Mouse (Mus musculus) kidney, postnatal 0 days (tissue): ENCODE results near the gene Pink1. TPM values are rescaled to one million over a fixed set of nuclear protein-coding genes. Genes with fewer than 3 reads are reported as not detected.

Source experiments
- ATAC-seq: fragments of 200-750 bp; cut with Nextera tagmentation; replicated peaks from 2 replicates; pipeline ENCODE4 v1.8.0; 2017; ENCODE audit warnings: low read depth, moderate number of reproducible peaks, moderate TSS enrichment, moderate library complexity; ENCODE audit not compliant: low FRiP score
- DNase-seq: peaks from one replicate; pipeline ENCODE4 v3.0.0-alpha.2; 2016; ENCODE audit warnings: low spot score
- H3K27ac ChIP-seq: fragments of 300-500 bp; sonication (generic); 2 replicates; pipeline ENCODE4 v1.5.1; 2014; ENCODE audit warnings: mild to moderate bottlenecking
- H3K27me3 ChIP-seq: fragments of 300-500 bp; sonication (generic); 2 replicates; pipeline ENCODE4 v1.6.1; 2014; ENCODE audit warnings: low read length, mixed read lengths; ENCODE audit not compliant: insufficient read depth
- H3K36me3 ChIP-seq: fragments of 300-500 bp; sonication (generic); 2 replicates; pipeline ENCODE4 v1.6.1; 2014; ENCODE audit warnings: low read length, mixed read lengths; ENCODE audit not compliant: insufficient read depth
- H3K4me1 ChIP-seq: fragments of 300-500 bp; sonication (generic); replicated peaks from 2 replicates; pipeline ENCODE4 v1.6.1; 2014; ENCODE audit warnings: antibody characterized with exemption, low read length, mixed read lengths; ENCODE audit not compliant: insufficient read depth
- H3K4me2 ChIP-seq: fragments of 300-500 bp; sonication (generic); 2 replicates; pipeline ENCODE4 v1.6.1; 2014; ENCODE audit warnings: mild to moderate bottlenecking, low read length, moderate library complexity, mixed read lengths
- H3K4me3 ChIP-seq: fragments of 300-500 bp; sonication (generic); replicated peaks from 2 replicates; pipeline ENCODE4 v1.5.1; 2014; ENCODE audit warnings: low read depth, low read length
- H3K9ac ChIP-seq: fragments of 300-500 bp; sonication (generic); 2 replicates; pipeline ENCODE4 v1.6.1; 2014; ENCODE audit warnings: low read depth, low read length
- H3K9me3 ChIP-seq: fragments of 300-500 bp; sonication (generic); replicated peaks from 2 replicates; pipeline ENCODE4 v1.6.1; 2016; ENCODE audit warnings: low read length, inconsistent platforms, mixed read lengths
- CTCF ChIP-seq: IDR thresholded peaks from 2 replicates; pipeline ENCODE4 v1.5.1; 2016; ENCODE audit warnings: antibody characterized with exemption, low read depth, mild to moderate bottlenecking, moderate library complexity
- WGBS: fragments of 180-500 bp; shearing (Covaris S2); extraction: QIAGEN DNeasy Blood & Tissue Kit; methylation state at CpG from one replicate; pipeline ENCODE4 v1.1.7; 2014; 5-methylcytosine and 5-hydroxymethylcytosine counted together
- polyA plus RNA-seq: library from polyadenylated mRNA; unstranded; fragments of >200 nt; fragmentation: Nextera tagmentation; extraction: Ambion mirVana; gene quantifications from 2 replicates; pipeline ENCODE4 v1.2.1, GENCODE M21; 2015

Gene Pink1
- polyA plus RNA-seq, 1 experiment from 2014 or later, result 139 TPM

DNA sequence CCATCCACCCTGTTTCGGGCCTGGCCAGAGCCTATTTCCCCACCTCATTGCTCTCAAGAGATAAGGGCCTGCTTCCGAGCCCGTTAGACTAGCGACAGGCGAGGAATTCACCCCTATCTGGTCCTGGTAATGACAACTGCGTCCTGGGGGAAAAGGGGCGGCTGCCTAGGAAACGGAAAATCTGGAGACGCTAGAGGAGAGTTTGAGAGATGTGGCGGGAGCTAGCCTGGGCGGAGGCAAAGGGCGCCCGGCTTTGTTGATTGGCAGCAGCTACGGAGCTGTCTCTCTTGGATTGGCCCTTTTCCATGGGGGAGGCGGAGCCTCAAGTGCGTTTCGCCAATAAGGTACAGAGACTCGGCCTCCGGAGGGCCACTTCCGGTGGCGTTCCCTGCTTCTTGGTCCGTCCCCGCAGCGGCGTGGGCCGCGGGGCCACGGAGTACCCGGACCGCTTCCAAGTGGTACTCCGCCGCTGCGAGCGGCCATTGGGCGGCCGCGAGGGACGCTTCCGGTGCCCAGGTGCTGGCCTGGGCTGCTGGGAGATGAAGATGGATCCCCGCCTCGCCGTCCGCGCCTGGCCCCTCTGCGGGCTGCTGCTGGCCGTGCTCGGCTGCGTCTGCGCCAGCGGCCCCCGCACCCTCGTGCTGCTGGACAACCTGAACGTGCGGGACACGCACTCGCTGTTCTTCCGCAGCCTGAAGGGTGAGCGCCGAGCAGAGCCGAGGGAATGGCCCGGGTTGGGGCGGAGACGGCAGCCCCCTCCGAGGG, 21.6 kb downstream of the Pink1 start, which contains the start of gene Ddost:
Ddost (plus strand) TSS at position 391 of the 765 bp plus-strand sequence.
- DNase-seq, result peak; percentile 99
- Histone ChIP-seq H3K36me3 (peaks cover 17% of the 10 kb centered on the region; the same call in 1 of the 2 replicates), H3K27me3 (no peaks in the 10 kb centered on the region), H3K4me3 (peak within 1 kb of the TSS; percentile 97), H3K9me3 (no peaks in the 10 kb centered on the region), H3K27ac (peak within 1 kb of the TSS; percentile 61), H3K9ac (peak within 1 kb of the TSS; percentile 90), H3K4me1 (peaks cover 12% of the 10 kb centered on the region), H3K4me2 (peak within 1 kb of the TSS; percentile 86)
- WGBS, result under 1% methylated on average over 64 of the region's 64 CpGs
- ATAC-seq, result peak; percentile 97
- TF ChIP-seq CTCF, result no peak

DNA sequence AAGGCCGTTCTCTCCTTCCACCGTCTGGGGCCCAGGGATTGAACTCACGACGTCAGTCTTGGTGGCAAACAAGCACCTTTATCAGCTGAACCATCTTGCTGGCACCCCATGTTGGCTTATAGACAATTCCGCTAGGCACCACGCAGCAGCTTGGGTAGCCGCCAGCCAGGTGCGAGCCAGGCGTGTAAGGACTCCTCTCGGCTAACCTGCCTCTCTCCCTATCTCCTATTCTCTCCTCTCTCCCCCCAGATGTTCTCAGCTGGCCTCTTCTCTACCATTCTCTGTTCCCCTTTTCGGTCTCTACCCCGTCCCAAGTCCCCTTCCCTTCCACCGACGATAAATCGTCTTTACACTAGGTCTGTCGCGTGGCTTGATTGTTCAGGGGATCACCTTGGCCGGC, 22.4 kb downstream of the Pink1 start:
- Histone ChIP-seq H3K4me2 (peak overlapping the region; percentile 60), H3K36me3 (0 out of 2 replicates have a peak, but pooled peaks cover 9% of the 10 kb centered on the region), H3K27ac (peak overlapping the region; percentile 9; the same call in 1 of the 2 replicates), H3K4me1 (peaks cover 12% of the 10 kb centered on the region), H3K9ac (peak overlapping the region; percentile 51), H3K27me3 (no peaks in the 10 kb centered on the region), H3K4me3 (peak overlapping the region; percentile 97), H3K9me3 (no peaks in the 10 kb centered on the region)
- no peak for TF ChIP-seq CTCF
- ATAC-seq (no peak), DNase-seq (no peak)
- WGBS, result 11% methylated on average over 18 of the region's 18 CpGs

DNA sequence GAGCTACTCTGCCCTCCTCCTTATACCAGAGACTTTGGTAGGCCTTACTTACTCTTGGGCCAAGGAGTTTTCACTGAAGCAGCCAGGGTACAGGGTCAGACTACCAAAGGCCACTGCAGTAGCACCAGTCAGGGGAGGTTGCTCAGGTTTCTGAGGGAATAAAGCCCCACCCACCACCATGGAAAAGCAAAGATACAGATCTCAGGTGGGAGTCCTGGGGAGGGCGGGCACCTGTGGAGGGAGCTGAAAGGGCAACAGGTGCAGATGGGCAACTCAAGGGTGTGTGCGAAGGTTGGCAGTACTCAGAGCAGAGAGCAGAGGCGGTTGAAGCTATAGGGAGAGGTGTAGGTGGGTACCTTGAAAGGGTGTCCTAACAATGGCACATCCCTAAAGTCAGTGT, 23.1 kb downstream of the Pink1 start:
- no peak for TF ChIP-seq CTCF
- 86% methylated on average over 3 of the region's 3 CpGs for WGBS
- no peak overlapping the region for H3K4me2 ChIP-seq
- DNase-seq (no peak), ATAC-seq (no peak)
- H3K27ac ChIP-seq, result no peak overlapping the region
- H3K4me3 ChIP-seq, result no peak overlapping the region
- H3K4me1 ChIP-seq, result peaks cover 12% of the 10 kb centered on the region
- H3K36me3 ChIP-seq, result 0 out of 2 replicates have a peak, but pooled peaks cover 9% of the 10 kb centered on the region
- no peak overlapping the region for H3K9ac ChIP-seq
- no peaks in the 10 kb centered on the region for H3K9me3 ChIP-seq
- H3K27me3 ChIP-seq, result no peaks in the 10 kb centered on the region

DNA sequence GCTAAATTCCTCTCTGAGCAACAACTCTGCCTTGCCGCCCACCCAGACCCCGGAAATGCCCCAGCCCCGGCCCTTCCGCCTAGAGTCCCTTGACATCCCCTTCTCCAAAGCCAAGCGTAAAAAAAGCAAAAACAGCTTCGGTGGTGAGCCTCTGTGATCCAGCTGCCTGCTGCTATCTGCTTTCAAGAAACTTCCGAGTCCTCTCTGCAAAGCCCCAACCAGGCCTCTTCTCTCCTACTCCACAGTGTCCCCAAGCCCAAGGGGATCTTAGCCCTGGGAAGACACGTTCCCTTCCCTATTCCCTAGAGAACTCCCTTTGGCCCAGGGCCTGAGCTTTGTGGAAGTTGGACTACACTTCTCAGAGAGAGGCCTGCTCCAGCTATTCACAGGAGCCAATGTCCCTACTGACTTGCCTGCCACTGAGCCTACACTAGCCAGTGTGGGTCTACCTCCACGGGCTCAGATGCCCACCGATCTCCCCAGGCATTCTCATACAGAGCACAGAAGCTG, 24.8 kb downstream of the Pink1 start:
- Histone ChIP-seq H3K27ac (no peak overlapping the region), H3K9me3 (no peaks in the 10 kb centered on the region), H3K4me3 (no peak overlapping the region), H3K4me1 (peaks cover 12% of the 10 kb centered on the region), H3K36me3 (no peaks in the 10 kb centered on the region), H3K4me2 (no peak overlapping the region), H3K27me3 (no peaks in the 10 kb centered on the region), H3K9ac (no peak overlapping the region)
- no peak for TF ChIP-seq CTCF
- no peak for ATAC-seq
- no peak for DNase-seq
- 89% methylated on average over 10 of the region's 10 CpGs for WGBS

DNA sequence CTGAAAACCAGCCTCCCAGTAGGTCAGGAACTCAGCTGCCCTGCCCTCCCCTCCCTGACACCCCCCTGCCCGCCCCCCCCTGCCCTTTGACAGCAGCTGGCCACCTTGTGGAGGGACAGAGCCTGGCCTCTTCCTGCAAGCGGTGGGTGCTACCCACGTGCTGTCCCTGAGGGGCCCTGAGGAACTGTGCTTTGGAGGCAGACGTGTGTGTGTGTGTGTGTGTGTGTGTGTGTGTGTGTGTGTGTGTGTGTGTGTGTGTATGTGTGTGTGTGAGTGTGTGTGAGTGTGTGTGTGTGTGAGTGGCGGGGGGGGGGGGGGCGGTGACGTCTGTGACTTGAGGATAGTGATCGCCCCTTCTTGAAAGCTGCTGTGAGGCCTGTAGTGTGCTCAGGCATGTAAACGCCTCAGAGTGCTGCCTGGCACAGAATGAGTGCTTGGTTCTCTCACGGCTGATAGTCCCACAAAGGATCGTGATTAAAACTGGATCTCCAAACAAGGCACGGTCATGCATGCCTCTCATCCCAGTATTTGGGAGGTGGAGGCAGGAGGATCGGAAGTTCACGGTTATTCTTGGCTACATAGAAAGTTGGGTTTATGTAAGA, 32.1 kb downstream of the Pink1 start:
- 80% methylated on average over 11 of the region's 14 CpGs for WGBS
- no peak for ATAC-seq

DNA sequence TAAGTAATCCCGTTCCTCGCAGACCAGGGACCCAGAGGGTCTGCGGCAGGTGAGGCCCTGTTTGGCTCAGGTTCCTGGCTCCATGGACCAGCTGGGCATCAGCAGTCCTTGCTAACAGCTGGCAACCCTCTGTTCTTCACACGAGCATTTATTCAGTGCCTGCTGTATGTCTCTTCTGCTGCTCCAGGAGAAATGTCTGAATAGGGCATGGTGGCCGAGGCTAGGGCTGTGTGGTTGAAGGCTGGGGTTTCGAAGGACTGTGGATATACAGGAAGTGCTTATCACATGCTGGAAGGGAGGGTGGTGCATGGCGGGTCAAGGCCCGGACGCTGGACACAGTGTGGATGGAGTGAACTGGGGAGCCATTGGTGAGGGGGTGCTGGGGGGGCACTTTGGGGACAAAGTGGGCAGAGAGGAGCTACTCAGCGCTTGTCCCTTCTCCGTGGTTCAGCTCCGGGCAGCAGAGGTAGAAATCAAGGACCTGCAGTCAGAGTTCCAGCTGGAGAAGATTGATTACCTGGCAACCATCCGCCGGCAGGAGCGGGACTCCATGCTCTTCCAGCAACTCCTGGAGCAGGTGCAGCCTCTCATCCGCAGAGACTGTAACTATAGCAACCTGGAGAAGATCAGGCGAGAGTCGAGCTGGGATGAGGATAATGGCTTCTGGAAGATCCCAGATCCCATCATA, 32.7 kb downstream of the Pink1 start:
- no peak overlapping the region for H3K4me3 ChIP-seq
- WGBS, result 69% methylated on average over 18 of the region's 18 CpGs
- no peak overlapping the region for H3K27ac ChIP-seq
- no peaks in the 10 kb centered on the region for H3K27me3 ChIP-seq
- no peak for TF ChIP-seq CTCF
- ATAC-seq (no peak), DNase-seq (no peak)
- H3K9me3 ChIP-seq, result no peaks in the 10 kb centered on the region
- H3K4me1 ChIP-seq, result no peaks in the 10 kb centered on the region
- H3K36me3 ChIP-seq, result no peaks in the 10 kb centered on the region
- no peak overlapping the region for H3K4me2 ChIP-seq
- H3K9ac ChIP-seq, result no peak overlapping the region

More for the DNA sequence above, 32.1 kb downstream of the Pink1 start:
- H3K9ac ChIP-seq, result no peak overlapping the region
- no peaks in the 10 kb centered on the region for H3K4me1 ChIP-seq
- H3K9me3 ChIP-seq, result no peaks in the 10 kb centered on the region
- no peak for DNase-seq
- H3K27me3 ChIP-seq, result no peaks in the 10 kb centered on the region
- H3K36me3 ChIP-seq, result no peaks in the 10 kb centered on the region
- no peak for TF ChIP-seq CTCF
- H3K4me2 ChIP-seq, result no peak overlapping the region
- H3K27ac ChIP-seq, result no peak overlapping the region
- no peak overlapping the region for H3K4me3 ChIP-seq
